Mouse (Mus musculus): Measurements from ENCODE around the gene Card9.

Card9 gene

GRCm38 (mm10) chr2:26325386-26326181 lies 35.1 kb downstream of the Card9 start:
- peak; percentile 70 to 75 for DNase-seq

DNA sequence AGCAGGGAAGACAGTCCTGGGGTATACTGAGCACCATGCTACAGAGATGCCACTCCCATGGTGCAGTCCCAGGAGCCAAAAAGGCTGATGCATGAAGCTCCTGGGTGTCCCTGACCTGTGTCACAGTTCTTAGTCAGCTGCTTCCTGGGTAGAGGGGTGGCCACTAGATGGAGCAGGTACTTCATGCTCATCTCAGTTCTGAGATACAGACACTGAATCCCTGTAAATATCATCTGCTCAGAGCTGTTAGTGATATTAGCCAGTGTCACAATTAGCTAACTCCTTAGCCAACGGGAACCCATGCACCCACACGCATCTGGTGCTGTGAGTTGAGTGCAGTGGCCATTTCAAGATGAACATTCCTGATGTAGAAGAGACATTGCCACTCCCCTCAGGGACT lies 35.8 kb downstream of the Card9 start:
- peak in 1 of 2 experiments; percentile 70 for DNase-seq

DNA sequence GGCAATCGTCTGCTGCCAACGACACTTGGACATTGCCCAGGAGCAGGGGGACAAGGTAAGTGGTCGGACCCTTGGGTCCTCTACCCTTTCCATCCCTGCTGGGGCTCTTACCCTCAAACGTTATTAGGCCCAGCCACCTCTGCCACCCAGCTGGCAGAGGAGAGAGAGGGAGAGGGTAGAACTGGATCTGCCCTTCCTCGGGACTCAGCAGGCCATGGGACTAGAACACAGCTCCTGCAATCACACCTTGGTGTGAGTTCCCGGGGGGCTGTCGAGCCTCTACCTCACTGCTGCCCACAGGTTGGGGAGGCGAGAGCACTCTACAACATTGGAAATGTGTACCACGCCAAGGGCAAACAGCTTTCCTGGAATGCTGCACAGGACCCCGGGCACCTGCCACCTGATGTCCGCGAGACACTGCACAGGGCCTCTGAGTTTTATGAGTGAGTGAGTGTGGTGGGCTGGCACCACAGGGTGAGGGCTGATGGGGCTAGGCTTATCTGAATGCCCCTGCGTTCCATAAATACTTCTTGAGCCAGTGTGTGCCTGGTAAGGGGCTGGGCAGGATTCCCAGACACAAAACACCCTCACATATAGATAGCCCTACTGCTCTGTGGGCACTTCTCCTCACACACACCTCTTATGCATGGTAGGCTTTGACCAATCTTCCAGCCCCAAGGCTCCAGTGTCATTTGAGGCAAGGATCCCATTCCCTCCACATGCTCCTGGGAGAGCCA lies 37.0 kb downstream of the Card9 start:
- DNase-seq = peak in 1 of 2 experiments; percentile 17

DNA sequence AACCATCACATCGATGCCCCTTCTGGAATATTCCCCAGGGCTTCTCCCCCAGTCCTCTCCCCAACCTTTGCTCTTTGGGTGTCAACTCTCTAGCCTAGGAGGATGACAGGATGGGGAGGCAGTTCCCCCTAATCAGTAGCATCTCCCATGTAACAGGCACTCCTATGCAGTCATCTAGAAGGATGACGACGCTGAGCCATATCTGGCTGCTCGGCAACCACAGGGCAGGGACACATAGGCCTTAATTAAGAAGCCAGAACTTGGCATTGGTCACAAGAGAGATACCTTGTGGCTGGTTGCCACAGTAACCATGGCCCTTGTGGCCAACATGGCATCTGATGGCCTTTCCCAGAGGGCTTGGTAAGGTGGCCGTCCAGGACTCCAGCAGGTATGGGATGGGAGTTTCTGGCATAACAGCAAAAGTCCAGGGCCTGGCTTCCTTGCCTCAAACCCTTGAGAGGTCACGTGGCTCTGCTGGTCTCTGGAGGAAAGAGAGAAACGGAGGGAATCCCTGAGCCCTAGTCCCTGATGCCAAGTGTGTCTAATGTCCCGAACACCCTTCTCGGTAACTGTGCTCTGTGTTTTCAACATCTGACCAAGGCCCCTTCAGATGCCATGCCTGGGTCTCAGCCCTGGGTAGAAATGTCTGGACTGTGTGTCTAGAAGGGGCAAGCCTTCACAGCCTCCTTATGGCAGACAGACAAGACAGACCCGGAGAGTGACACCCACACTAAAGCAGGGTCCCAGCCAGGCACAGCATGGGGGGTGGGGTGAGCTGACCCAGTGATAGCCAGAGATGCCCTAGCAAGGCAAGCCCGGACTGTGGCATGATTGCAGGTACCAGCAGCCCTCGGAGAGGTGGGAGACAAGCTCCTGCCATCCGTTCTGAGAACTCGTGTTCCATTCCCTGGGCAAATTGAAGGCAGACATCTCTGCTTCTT lies 40.2 kb downstream of the Card9 start:
- peak; percentile 63 to 64 for DNase-seq

DNA sequence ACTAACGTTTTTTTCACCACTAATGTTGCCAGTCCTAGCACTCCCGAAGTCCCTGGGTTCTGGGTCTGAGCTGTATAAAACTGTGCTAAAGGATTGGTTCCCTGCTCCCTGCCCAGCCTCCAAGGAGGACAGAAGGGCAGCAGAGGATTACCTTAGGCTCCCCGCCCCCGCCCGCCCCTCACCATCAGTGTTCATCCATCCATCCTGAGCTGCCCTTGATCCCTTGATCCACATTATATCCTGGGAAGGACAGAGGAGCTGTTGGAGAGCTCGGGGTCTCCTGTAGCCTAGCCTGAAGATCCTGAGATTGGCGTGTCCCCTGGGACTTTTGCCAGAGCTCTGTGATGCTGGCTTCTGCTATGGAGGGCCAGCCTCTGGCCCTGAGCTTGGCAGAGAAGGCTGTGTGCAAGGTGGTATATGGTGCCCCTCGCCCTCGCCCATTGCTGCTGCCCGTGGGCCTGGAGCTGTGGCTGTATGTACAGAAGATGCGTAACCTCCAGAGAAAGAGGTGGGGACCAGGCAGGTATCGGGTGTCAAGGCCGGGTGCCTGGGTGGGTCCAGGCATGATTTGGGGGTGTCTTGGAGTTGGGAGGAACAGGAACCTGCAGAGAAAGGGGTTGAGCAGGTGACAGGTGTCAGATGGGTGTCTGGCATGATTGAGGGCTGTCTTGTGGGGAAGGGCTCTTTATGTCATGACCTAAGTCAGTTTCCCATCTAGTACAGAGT lies 41.0 kb downstream of the Card9 start:
- DNase-seq = peak; percentile 32 to 45

- DNase-seq = peak; percentile 69 to 71
These were observed 41.6 kb downstream of the Card9 start for GRCm38 (mm10) chr2:26319109-26319508.

- peak; percentile 25 to 41 for DNase-seq
These were observed 42.6 kb downstream of the Card9 start for GRCm38 (mm10) chr2:26317991-26318672.

GRCm38 (mm10) chr2:26317371-26317770 lies 43.3 kb downstream of the Card9 start:
- DNase-seq = peak in 1 of 2 experiments; percentile 16

GRCm38 (mm10) chr2:26316576-26317246 lies 44.0 kb downstream of the Card9 start:
- DNase-seq = peak; percentile 56 to 70

DNA sequence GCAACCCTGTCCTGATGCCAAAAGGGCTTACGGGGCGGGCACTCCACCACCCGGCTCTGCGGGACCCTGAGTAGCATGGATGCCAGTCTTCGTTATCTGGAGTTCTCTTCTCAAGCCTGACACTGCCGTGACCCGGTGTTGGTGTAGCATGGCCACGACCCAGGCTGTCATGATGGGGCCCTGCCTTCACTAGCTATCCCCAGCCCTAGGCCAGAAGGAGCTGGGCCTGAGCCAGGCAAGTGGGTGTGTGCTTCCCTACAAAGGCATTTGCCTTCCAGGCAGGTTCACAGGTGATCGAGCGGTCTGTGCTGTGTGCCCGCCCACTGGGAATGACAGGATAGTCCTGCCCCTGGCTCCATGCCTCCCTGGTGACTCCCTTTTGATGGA lies 44.8 kb downstream of the Card9 start:
- DNase-seq = peak; percentile 86 to 89

- DNase-seq = peak; percentile 78 to 87
These were observed 45.4 kb downstream of the Card9 start, which contains the start of gene Gpsm1 for GRCm38 (mm10) chr2:26315072-26315924. Gene Gpsm1 (plus strand): TSS chr2:26315515.

DNA sequence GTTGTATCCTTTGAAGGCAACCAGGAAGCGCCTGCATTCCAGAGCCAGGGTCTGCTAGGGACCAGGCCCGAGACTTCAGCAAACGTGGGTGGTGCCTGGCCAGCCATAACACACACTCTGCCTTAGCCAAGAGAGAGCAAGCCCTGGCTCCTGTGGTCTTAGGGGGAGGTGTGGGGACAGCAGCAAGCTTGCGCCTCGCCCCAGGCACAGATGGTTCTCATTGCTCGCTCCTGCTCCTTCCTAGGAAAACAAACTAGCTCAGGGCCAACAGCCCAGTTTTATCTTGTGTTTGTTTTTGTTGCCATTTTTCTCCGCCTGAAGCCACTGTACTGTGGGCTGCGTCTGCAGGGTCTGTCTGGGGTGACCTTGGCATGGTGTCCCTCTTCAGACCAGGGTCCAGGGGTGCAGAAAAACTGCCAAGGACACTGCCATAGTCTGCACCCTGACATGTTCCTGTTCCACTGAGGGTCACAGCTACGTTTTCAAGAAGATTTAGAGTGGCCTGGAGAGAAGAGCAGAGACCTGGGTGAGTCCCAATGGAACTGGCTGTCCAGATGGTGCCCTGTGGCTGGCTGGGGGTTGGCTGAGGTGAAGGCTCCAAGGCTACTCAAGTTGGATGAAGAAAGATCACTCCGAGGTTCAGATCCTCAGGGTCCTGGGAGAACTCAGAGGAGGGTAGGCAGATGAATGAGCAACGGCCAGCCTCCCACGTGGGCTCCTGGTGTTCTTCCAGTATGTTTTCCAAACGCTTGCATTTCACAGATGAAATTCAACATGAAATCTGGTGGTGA lies 46.2 kb downstream of the Card9 start:
- DNase-seq = peak; percentile 85 to 93

GRCm38 (mm10) chr2:26313394-26313793 lies 47.3 kb downstream of the Card9 start:
- peak in 1 of 2 experiments; percentile 24 for DNase-seq

GRCm38 (mm10) chr2:26312812-26313211 lies 47.9 kb downstream of the Card9 start:
- peak; percentile 53 to 68 for DNase-seq

DNA sequence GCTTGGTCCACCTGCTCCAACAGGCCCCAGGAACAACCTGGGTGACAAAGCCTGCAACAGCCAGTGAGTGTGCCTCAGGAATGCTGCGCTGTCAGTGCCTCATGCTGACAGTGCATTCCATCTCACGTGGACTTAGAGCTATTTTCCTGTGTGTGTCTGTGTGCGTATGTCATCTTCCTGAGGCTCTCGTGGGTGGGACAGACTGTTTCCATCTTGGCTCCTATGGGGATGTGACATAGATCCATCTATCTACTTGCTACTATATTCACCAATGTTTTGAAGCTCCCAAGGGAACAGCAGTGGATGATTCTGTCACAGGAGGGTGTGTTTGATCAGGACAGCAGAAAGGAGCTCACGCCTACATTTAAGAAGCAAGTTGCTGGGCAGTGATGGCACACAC lies 48.8 kb downstream of the Card9 start:
- peak; percentile 20 to 25 for DNase-seq

GRCm38 (mm10) chr2:26309739-26310138 lies 51.0 kb downstream of the Card9 start:
- no peak for DNase-seq

DNA sequence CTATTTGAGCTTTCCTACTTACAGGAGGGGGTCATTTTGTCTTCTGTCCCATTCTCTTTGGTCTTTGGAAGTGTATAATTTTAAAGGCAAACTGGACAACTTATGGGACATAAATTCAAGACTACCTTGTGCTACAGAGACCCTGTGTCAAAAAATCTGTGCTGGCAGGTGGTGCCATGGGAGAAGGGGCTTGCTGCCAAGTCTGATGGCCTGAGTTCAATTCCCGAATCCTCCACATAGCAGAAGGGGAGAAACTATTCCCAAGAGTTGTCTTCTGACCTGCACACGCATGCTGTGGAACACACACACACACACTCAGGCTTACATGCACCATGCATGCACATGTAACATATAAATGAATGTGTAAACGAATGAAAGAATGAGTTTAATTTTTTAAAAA lies 54.0 kb downstream of the Card9 start:
- DNase-seq = no peak

DNA sequence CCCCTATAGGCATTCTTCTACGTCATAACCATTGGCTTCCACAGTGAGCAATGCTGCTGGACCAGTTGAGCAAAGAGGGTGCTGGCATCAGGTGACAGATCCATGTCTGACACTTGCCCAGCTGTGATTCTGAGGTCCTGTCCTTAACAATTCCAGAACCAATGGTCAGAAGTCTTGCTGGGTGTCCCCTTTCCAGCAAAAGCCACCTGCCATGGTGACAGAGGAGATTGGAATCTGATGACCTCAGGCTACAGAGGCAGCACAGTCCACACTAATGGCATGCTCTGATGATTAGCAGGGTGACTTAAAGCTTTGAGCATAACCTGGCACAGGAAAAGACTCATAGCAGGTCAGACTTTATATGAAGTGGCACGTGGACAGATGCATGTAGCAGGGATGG lies 55.2 kb downstream of the Card9 start:
- no peak for DNase-seq

- no peak for DNase-seq
These were observed 56.0 kb downstream of the Card9 start for GRCm38 (mm10) chr2:26304711-26305110.
